Mouse (Mus musculus) small intestine, adult 2 months (tissue): ENCODE measurements around the gene Rbms3. TPM values are rescaled to one million over a fixed set of nuclear protein-coding genes. Genes with fewer than 3 reads are reported as not detected.

Experiments used
- H3K27ac ChIP-seq: fragments of 200-500 bp; 2 replicates; pipeline ENCODE4 v1.5.1; 2012; ENCODE audit warnings: low read depth, low read length, control low read depth, inconsistent platforms; ENCODE audit not compliant: insufficient read depth
- H3K27me3 ChIP-seq: fragments of 200-500 bp; 2 replicates; pipeline ENCODE4 v1.6.1; 2012; ENCODE audit warnings: mild to moderate bottlenecking, moderate library complexity, low read length, inconsistent platforms; ENCODE audit not compliant: control insufficient read depth, insufficient read depth
- H3K36me3 ChIP-seq: fragments of 200-500 bp; 2 replicates; pipeline ENCODE4 v1.6.1; 2012; ENCODE audit warnings: mild to moderate bottlenecking, low read length, control low read depth, inconsistent platforms; ENCODE audit not compliant: control insufficient read depth, insufficient read depth
- H3K4me1 ChIP-seq: fragments of 200-500 bp; 2 replicates; pipeline ENCODE4 v1.6.1; 2012; ENCODE audit warnings: low read length, inconsistent platforms, mixed read lengths; ENCODE audit not compliant: control insufficient read depth, insufficient read depth, insufficient read length
- H3K4me3 ChIP-seq: fragments of 200-500 bp; 2 replicates; pipeline ENCODE4 v1.5.1; 2012; ENCODE audit warnings: low read depth, mild to moderate bottlenecking, control low read depth, inconsistent platforms, low read length, moderate library complexity
- CTCF ChIP-seq: fragments of 200-500 bp; IDR thresholded peaks from 2 replicates; pipeline ENCODE4 v1.5.1; 2012; ENCODE audit warnings: low read depth, mild to moderate bottlenecking, control low read depth, inconsistent platforms, low read length, moderate library complexity, mixed read lengths; ENCODE audit not compliant: insufficient replicate concordance, insufficient read length; ENCODE audit errors: extremely low read depth
- POLR2A ChIP-seq: fragments of 200-500 bp; IDR thresholded peaks from 2 replicates; pipeline ENCODE4 v1.6.1; 2012; ENCODE audit warnings: low read depth, mild to moderate bottlenecking, control low read depth, inconsistent platforms, low read length, moderate library complexity
- WGBS: fragments of 180-500 bp; shearing (Covaris S2); methylation state at CpG from one replicate; pipeline ENCODE4 v1.1.7; 2018; 5-methylcytosine and 5-hydroxymethylcytosine counted together
- polyA plus RNA-seq: library from polyadenylated mRNA; depleted of rRNA; stranded (reverse); fragments of >200 nt; gene quantifications from 2 replicates; pipeline ENCODE4 v1.2.3, GENCODE M21; 2012

The Rbms3 gene
- polyA plus RNA-seq, 1 experiment = 3.3 TPM

DNA sequence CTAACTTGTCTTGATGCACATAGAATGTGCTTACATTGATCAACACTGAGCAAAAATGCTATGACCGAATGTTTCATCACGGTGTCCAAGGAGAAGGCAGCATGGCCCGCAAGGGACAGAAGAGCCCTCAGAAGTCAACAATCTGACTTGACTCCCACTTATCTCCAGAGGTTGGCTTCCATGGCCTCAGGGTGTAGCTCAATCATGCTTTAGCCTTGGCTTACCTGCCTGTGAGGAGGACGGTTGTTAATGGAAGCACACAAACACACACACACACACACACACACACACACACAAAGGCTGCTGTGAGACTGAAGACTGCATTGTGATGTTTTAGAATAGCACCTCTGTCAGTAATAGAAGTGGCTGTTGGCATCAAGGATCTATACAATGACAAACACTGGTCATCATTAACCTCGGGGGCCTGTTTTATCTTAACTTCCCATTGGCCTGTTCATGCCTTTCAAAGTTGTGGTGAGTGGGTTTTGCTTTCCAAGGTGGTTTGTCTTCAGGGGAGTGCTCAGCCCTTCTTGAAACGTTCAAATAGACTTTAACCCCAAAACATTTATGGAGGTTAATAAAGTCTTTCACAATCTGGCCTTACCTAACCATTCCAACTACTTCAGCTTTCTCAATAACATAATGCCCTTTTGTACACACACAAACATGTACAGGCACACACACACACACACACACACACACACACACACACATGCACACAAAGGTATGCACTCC is 771.7 kb downstream of the Rbms3 start:
- Histone ChIP-seq H3K27me3 (no peaks in the 10 kb centered on the region), H3K4me3 (no peak overlapping the region), H3K4me1 (peaks cover 5% of the 10 kb centered on the region; the same call in 1 of the 2 replicates), H3K36me3 (no peaks in the 10 kb centered on the region), H3K27ac (no peak overlapping the region)
- TF ChIP-seq CTCF (no peak), POLR2A (no peak)
- WGBS = 63% methylated on average over 6 of the region's 6 CpGs

DNA sequence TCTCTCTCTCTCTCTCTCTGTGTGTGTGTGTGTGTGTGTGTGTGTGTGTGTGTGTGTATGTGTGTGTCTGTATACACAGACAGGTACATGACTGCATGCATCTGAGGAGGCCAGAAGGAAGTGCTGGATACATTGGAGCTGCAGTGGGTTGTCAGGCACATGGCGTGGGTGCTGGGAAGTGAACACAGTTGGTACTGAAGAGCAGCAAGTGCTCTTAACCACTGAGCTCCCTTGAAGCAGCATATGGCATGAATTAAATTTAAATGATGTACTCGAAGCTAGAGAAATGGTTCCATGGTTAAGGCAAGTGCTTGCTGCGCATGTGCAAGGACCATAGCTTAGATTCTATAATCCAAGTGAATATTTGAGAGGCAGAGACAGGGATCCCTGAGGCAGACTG is 772.6 kb downstream of the Rbms3 start:
- no peak overlapping the region for H3K4me3 ChIP-seq
- no peaks in the 10 kb centered on the region for H3K36me3 ChIP-seq
- no peak for TF ChIP-seq POLR2A
- TF ChIP-seq CTCF = no peak
- H3K4me1 ChIP-seq = peaks cover 5% of the 10 kb centered on the region; the same call in 1 of the 2 replicates
- H3K27me3 ChIP-seq = no peaks in the 10 kb centered on the region
- WGBS = 94% methylated on average over 3 of the region's 3 CpGs
- no peak overlapping the region for H3K27ac ChIP-seq

DNA sequence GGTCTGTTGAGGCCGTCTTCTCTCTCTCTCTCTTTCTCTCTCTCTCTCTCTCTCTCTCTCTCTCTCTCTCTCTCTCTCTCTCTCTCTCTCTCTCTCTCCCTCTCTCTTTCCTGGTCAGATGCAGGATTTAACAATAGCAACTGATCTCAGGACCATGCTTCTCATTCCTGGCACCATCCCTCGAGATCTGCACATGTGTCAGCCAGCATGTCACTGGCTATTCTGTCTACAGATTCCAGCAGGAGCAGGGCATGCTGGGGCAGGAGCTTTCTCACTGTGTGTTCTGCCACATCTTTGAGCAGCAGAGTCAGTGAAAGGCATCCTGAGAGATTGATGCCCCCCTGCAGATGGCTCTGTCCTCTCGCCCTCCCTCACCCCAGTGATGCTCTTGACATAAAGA is 774.0 kb downstream of the Rbms3 start:
- H3K27ac ChIP-seq = no peak overlapping the region
- WGBS = 85% methylated on average over 3 of the region's 3 CpGs
- no peak for TF ChIP-seq CTCF
- no peak for TF ChIP-seq POLR2A
- H3K4me3 ChIP-seq = no peak overlapping the region
- H3K36me3 ChIP-seq = no peaks in the 10 kb centered on the region
- H3K27me3 ChIP-seq = no peaks in the 10 kb centered on the region
- peaks cover 5% of the 10 kb centered on the region; the same call in 1 of the 2 replicates for H3K4me1 ChIP-seq

DNA sequence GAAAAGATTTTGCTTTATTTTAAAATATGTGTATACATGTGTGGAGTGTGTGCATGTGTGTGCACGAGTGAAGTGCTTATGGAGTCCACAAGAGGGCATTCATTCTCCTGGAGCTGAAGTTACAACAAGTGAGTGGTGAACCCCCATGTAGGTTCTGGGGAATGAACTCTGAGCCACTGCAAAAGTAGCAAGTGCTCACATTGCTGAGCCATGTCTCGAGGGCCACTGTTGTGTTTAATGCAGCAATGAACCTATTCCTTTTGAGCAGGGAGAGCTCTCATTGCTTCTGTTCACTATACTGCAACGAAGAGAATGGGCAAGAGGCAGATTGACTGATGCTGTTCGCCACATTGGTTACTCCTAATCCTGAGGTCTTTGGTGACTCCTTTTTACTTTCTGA is 780.8 kb downstream of the Rbms3 start:
- TF ChIP-seq POLR2A = no peak
- no peak for TF ChIP-seq CTCF
- no peak overlapping the region for H3K27ac ChIP-seq
- H3K36me3 ChIP-seq = no peaks in the 10 kb centered on the region
- H3K4me1 ChIP-seq = no peaks in the 10 kb centered on the region
- WGBS = 85% methylated on average over 4 of the region's 4 CpGs
- no peak overlapping the region for H3K4me3 ChIP-seq
- no peaks in the 10 kb centered on the region for H3K27me3 ChIP-seq

DNA sequence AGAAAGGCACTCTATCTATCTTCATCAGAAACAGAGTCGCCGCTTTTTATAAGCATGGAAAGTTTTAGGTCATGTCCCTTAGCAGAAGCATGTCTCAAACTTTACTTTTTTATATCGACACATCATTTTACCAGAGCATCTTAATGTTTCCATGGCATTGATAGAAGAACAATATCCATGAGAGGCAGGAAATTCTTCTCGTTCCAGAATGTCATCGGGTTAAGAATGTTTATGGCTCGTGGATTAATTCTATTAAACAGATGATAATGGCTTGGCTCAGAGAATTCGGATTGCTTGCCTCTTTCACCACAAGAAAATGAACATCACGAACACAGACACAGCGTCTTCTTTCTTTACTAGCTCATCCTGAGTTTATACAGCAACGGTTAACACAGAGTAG is 781.5 kb downstream of the Rbms3 start:
- no peak overlapping the region for H3K4me3 ChIP-seq
- TF ChIP-seq CTCF (no peak), POLR2A (no peak)
- H3K27ac ChIP-seq = 0 out of 2 replicates have a peak overlapping the region, but pooled peaks have one; percentile 35
- H3K4me1 ChIP-seq = no peaks in the 10 kb centered on the region
- no peaks in the 10 kb centered on the region for H3K36me3 ChIP-seq
- WGBS = 68% methylated on average over 10 of the region's 10 CpGs
- H3K27me3 ChIP-seq = no peaks in the 10 kb centered on the region

DNA sequence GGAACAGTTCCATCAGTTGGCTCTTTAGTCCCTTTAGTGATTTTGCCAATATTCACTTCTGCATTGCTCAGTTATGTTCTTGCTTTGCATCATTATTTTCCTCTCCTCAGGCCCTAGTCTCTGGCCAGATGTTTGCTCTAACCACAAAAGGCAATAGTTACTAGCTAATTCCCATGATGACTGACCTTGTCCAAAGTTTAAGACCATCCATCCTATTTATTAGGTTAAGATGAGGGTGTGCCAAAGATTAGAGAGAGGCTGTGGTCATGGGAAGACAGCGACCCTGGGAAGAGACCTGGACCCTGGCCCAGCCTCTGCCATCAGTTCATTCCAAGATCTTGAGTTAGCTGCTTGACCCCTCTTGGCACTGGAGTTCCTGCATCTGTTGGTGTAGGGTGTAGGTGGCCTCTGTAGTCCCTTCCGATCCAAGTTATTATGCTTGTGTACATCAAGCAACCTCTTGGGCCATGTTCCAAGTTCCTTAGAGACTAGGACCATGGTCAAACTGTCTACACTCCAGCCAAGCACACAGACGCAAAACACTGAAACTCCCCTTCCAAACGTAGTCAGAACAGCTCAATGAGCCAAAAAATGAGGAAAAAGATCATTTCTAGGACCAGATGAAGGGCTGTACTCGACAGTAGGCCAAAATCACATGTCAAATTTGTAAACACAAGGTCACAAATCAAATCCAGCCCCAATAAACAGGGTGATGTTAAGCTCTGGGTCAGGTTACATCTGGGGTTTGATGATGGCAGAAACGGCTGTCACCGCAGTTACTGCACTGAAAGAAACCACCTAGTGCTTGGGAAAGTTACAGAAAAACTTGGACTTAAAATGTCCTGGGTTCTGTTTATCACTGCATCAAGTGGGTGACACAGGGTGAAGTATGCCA is 782.2 kb downstream of the Rbms3 start:
- H3K27ac ChIP-seq = peak overlapping the region; percentile 35; the same call in 1 of the 2 replicates
- TF ChIP-seq POLR2A (no peak), CTCF (no peak)

DNA sequence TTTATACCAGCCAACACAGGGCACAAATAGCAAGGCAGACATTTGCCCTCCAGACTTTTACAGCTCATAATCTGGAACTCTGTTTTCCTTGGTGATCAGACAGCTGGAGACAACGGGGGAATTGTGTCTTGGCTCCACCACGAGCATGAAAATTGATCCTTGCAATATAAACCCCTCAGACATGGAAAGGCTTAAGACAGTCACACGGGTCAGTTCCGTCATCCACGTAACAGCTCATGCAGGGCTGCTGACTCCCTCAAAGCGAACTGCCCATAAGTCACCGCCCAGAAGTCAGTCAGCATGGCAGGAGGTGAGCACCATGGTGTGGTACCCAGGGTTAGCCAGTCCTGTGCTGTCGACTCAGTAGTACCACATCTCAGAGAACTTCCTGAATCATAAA is 794.8 kb downstream of the Rbms3 start:
- no peaks in the 10 kb centered on the region for H3K4me1 ChIP-seq
- 67% methylated on average over 8 of the region's 8 CpGs for WGBS
- H3K27me3 ChIP-seq = no peaks in the 10 kb centered on the region
- no peaks in the 10 kb centered on the region for H3K36me3 ChIP-seq
- no peak overlapping the region for H3K4me3 ChIP-seq
- H3K27ac ChIP-seq = no peak overlapping the region
- TF ChIP-seq POLR2A (no peak), CTCF (no peak)

More for the DNA sequence above, 782.2 kb downstream of the Rbms3 start:
- H3K4me1 ChIP-seq = no peaks in the 10 kb centered on the region
- 61% methylated on average over 7 of the region's 7 CpGs for WGBS
- H3K27me3 ChIP-seq = no peaks in the 10 kb centered on the region
- no peak overlapping the region for H3K4me3 ChIP-seq
- no peaks in the 10 kb centered on the region for H3K36me3 ChIP-seq
